Mouse (Mus musculus) spleen, adult 2 months (tissue): ENCODE data around the gene Mapk8ip2.

Experiments used
- CTCF ChIP-seq: fragments of 200-500 bp; IDR thresholded peaks from 2 replicates; pipeline ENCODE4 v1.5.1; 2011; ENCODE audit warnings: mild to moderate bottlenecking, inconsistent platforms; ENCODE audit not compliant: insufficient read depth, insufficient read length, insufficient replicate concordance; ENCODE audit errors: extremely low read depth
- POLR2A ChIP-seq: fragments of 200-500 bp; IDR thresholded peaks from 2 replicates; pipeline ENCODE4 v1.6.1; 2011; ENCODE audit warnings: low read depth, low read length, inconsistent platforms

DNA sequence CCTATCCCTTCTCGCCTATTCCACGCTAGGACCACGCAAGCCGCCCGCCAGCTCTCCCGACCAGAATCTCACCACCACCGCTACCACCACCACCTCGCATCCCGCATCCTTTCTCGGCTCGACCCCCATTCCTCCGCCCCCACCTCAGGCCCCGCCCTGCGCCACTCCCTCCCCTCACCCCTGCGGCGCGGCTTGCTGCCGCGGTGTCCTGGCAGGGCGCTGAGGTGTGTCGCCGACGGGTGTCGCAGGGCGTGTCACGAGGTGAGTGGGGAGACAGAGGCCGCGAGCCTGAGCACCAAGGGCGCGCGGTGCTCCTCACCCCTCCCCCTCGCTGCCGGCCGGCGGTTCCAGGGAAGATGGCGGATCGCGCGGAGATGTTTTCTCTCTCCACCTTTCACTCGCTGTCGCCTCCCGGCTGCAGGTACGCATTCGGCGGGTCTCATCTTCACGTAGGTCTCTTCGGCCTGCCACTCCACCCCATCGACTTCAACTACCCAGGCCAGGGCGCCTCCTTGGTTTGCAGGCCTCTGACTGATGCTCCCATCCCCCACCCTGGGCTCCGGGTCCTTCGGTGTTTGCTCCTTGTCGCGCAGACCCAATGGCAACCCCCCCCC is at the start of gene Mapk8ip2:
- TF ChIP-seq CTCF (no peak), POLR2A (no peak)
